In genomic region chr7:89681666-89682470, GRCm38 (mm10) we compare ENCODE assay signal across 27 mouse cellular contexts. TPM values are rescaled to one million over a fixed set of nuclear protein-coding genes. Genes with fewer than 3 reads are reported as not detected.
A peak's percentile ranks its signal among the peaks of the same experiment; 100 is the strongest.
DNase-seq lines count a peak whose midpoint lies in the region; ATAC-seq and TF ChIP-seq lines count a peak whose summit lies in the region.
"Had no signal": no experiment of that assay in that cellular context is flagged by ENCODE, and none has a peak within 500 bp of the region (broad histone marks: within the 10 kb centered on the region; RNA-seq: fewer than 3 reads in every experiment).

No protein-coding gene starts in this region.

- WGBS in heart, embryonic 10.5 days: 84% methylated on average over 10 of the region's 10 CpGs
- WGBS in midbrain, embryonic 11.5 days: 81% methylated on average over 10 of the region's 10 CpGs
- 75% methylated on average over 10 of the region's 10 CpGs for WGBS in midbrain, embryonic 13.5 days

- H3K9ac ChIP-seq in midbrain, embryonic 11.5 days (ENCODE audit: low read length): no peak overlapping the region
- H3K9ac ChIP-seq in midbrain, embryonic 13.5 days (replicated peaks): no peak overlapping the region
- H3K9ac ChIP-seq: embryonic facial prominence, embryonic 15.5 days; liver, embryonic 14.5 days; lung, embryonic 15.5 days; neural tube, embryonic 15.5 days had no signal

- no peak overlapping the region for H3K27ac ChIP-seq in heart, embryonic 10.5 days
- H3K27ac ChIP-seq in midbrain, embryonic 11.5 days (ENCODE audit: low read depth, low read length): no peak overlapping the region
- no peak overlapping the region for H3K27ac ChIP-seq in midbrain, embryonic 13.5 days
- H3K27ac ChIP-seq in cortical plate, adult 2 months (ENCODE audit: insufficient read depth, low read length): 0 out of 2 replicates have a peak overlapping the region, but pooled peaks have one; percentile 1
- H3K27ac ChIP-seq: embryonic facial prominence, embryonic 15.5 days; liver, embryonic 14.5 days; lung, embryonic 15.5 days; macrophage; midbrain, embryonic 10.5 days; neural tube, embryonic 15.5 days had no signal

- no peaks in the 10 kb centered on the region for H3K9me3 ChIP-seq in heart, embryonic 10.5 days
- H3K9me3 ChIP-seq in midbrain, embryonic 11.5 days (ENCODE audit: control insufficient read depth, low read length): no peaks in the 10 kb centered on the region
- H3K9me3 ChIP-seq in midbrain, embryonic 13.5 days: no peaks in the 10 kb centered on the region
- H3K9me3 ChIP-seq: embryonic facial prominence, embryonic 15.5 days; G1E; lung, embryonic 15.5 days; midbrain, embryonic 10.5 days; neural tube, embryonic 15.5 days had no signal

- ATAC-seq in midbrain, embryonic 11.5 days (ENCODE audit: low FRiP score): no peak
- no peak for ATAC-seq in midbrain, embryonic 13.5 days
- ATAC-seq in CD4-positive, CD25-positive, alpha-beta regulatory T cell, adult 4 months: no peak
- ATAC-seq: activated CD4-positive, CD25-positive, alpha-beta regulatory T cell, adult 4 months; forebrain, embryonic 16.5 days; intestine, postnatal 0 days had no signal

- H3K27me3 ChIP-seq in heart, embryonic 10.5 days (ENCODE audit: insufficient read depth, poor library complexity, severe bottlenecking): no peaks in the 10 kb centered on the region
- no peaks in the 10 kb centered on the region for H3K27me3 ChIP-seq in midbrain, embryonic 11.5 days (ENCODE audit: control insufficient read depth, insufficient read depth, low read length)
- no peaks in the 10 kb centered on the region for H3K27me3 ChIP-seq in midbrain, embryonic 13.5 days
- H3K27me3 ChIP-seq: CH12.LX; embryonic facial prominence, embryonic 15.5 days; lung, embryonic 15.5 days; neural tube, embryonic 15.5 days had no signal

- no peak overlapping the region for H3K4me3 ChIP-seq in heart, embryonic 10.5 days
- H3K4me3 ChIP-seq in midbrain, embryonic 11.5 days (ENCODE audit: low read depth, low read length): no peak overlapping the region
- H3K4me3 ChIP-seq in midbrain, embryonic 13.5 days (replicated peaks): no peak overlapping the region
- no peak overlapping the region for H3K4me3 ChIP-seq in cortical plate, adult 2 months (ENCODE audit: insufficient read depth, low read length)
- H3K4me3 ChIP-seq: embryonic facial prominence, embryonic 15.5 days; lung, embryonic 15.5 days; midbrain, embryonic 10.5 days; neural tube, embryonic 15.5 days had no signal

- DNase-seq in heart, embryonic 10.5 days (ENCODE audit: low spot score): peak; percentile 36
- DNase-seq in heart, adult 18-20 months: no peak
- peak; percentile 77 for DNase-seq in midbrain, embryonic 11.5 days (ENCODE audit: low spot score, missing footprints)
- DNase-seq in layer of hippocampus, postnatal 36 days: peak; percentile 38 to 39
- DNase-seq in MN1 (ENCODE audit: low spot score): no peak
- DNase-seq: adrenal gland, postnatal 10 days; cerebellum, adult 8-10 months; cerebellum, postnatal 36 days; gastrocnemius, postnatal 25 days; kidney, postnatal 36 days; thymus, adult 2 months; thymus, postnatal 4 days had no signal

- no peaks in the 10 kb centered on the region for H3K4me1 ChIP-seq in heart, embryonic 10.5 days
- H3K4me1 ChIP-seq in midbrain, embryonic 11.5 days (ENCODE audit: control insufficient read depth, insufficient read depth, low read length): no peaks in the 10 kb centered on the region
- H3K4me1 ChIP-seq in midbrain, embryonic 13.5 days (replicated peaks): no peaks in the 10 kb centered on the region
- peaks cover 7% of the 10 kb centered on the region for H3K4me1 ChIP-seq in cortical plate, adult 2 months (ENCODE audit: control insufficient read depth, insufficient read depth, low read length)
- H3K4me1 ChIP-seq: lung, embryonic 15.5 days; neural tube, embryonic 15.5 days had no signal

- no peaks in the 10 kb centered on the region for H3K36me3 ChIP-seq in heart, embryonic 10.5 days
- H3K36me3 ChIP-seq in midbrain, embryonic 11.5 days (ENCODE audit: control insufficient read depth, insufficient read depth, low read length): no peaks in the 10 kb centered on the region
- no peaks in the 10 kb centered on the region for H3K36me3 ChIP-seq in midbrain, embryonic 13.5 days
- H3K36me3 ChIP-seq: embryonic facial prominence, embryonic 15.5 days; G1E; lung, embryonic 15.5 days; midbrain, embryonic 10.5 days; neural tube, embryonic 15.5 days had no signal

- TF ChIP-seq CTCF in cortical plate, adult 2 months (IDR thresholded peaks at IDR 0.05; ENCODE audit: extremely low read depth, insufficient read depth, low read length): no peak

- TF ChIP-seq POLR2A in cortical plate, adult 2 months (IDR thresholded peaks at IDR 0.05; ENCODE audit: extremely low read depth, insufficient read depth, low read length): no peak

- H3K4me2 ChIP-seq in midbrain, embryonic 11.5 days: no peak overlapping the region
- H3K4me2 ChIP-seq in midbrain, embryonic 13.5 days (replicated peaks): no peak overlapping the region
- H3K4me2 ChIP-seq: embryonic facial prominence, embryonic 15.5 days; heart, embryonic 11.5 days; lung, embryonic 15.5 days; neural tube, embryonic 15.5 days had no signal

RNA-seq across cellular contexts. Expression of gene Me3, which starts 49.7 kb away (rescaled TPM):
- polyA plus RNA-seq in heart, embryonic 10.5 days (2016; fragmentation: Nextera tagmentation; extraction: Ambion mirVana): 1.4 and 2.3 TPM in 2 replicates
- total RNA-seq in heart, adult 18-20 months (2021): 100 to 1,000 TPM; 135 to 136 TPM
- 0.84 and 0.86 TPM in 2 replicates for polyA plus RNA-seq in midbrain, embryonic 11.5 days (2014; fragmentation: Nextera tagmentation; extraction: Ambion mirVana)
- polyA plus RNA-seq in midbrain, embryonic 13.5 days (2015; fragmentation: Nextera tagmentation; extraction: Ambion mirVana): 2.1 and 2.5 TPM in 2 replicates
- polyA plus RNA-seq in cortical plate, adult 2 months (2012; rRNA removed): 77.0 and 80.0 TPM in 2 replicates
- total RNA-seq in layer of hippocampus, postnatal 36 days (2021): 10 to 100 TPM; 86.7 to 87.4 TPM
- under 1 TPM in 1 of 2 experiments, not detected in 1; 0.11 TPM for polyA plus RNA-seq in CD4-positive, CD25-positive, alpha-beta regulatory T cell, adult 4 months (2017; shearing (Covaris generic))
- total RNA-seq: CH12.LX had no signal
- polyA plus RNA-seq: G1E; liver, embryonic 14.5 days; macrophage had no signal

Comparison
In these comparisons a context has a peak if more than half of its experiments do, and no peak if none do; other contexts are left out.
1. DNase-seq: peak in heart, embryonic 10.5 days (single experiment), midbrain, embryonic 11.5 days (single experiment) and layer of hippocampus, postnatal 36 days (2 of 2); none in heart, adult 18-20 months (0 of 2) and MN1 (single experiment).
2. RNA of gene Me3, which starts 49.7 kb away (polyA plus RNA-seq): 77.0 to 80.0 TPM in cortical plate, adult 2 months; 2.1 to 2.5 TPM in midbrain, embryonic 13.5 days, 1.4 to 2.3 TPM in heart, embryonic 10.5 days, 0.84 to 0.86 TPM in midbrain, embryonic 11.5 days and 0.11 TPM in CD4-positive, CD25-positive, alpha-beta regulatory T cell, adult 4 months; every median in the first group is over 10 times any median in the second.